Mouse (Mus musculus): ENCODE measurements around the gene Plcl1.
A peak's percentile ranks its signal among the peaks of the same experiment; 100 is the strongest.

GRCm38 (mm10) chr1:55755742-55756141 is 350.0 kb downstream of the Plcl1 start:
- TF ChIP-seq CTCF (IDR thresholded peaks at IDR 0.05; ENCODE audit: control insufficient read depth, insufficient read depth, insufficient read length): peak; percentile 66
- TF ChIP-seq MAX (IDR thresholded peaks at IDR 0.05): no peak
- TF ChIP-seq USF1 (IDR thresholded peaks at IDR 0.05; ENCODE audit: low read depth): no peak
- no peak for TF ChIP-seq FOSL1 (IDR thresholded peaks at IDR 0.05; ENCODE audit: insufficient read depth, low read length, poor library complexity, severe bottlenecking)
- TF ChIP-seq MYOD1 (IDR thresholded peaks at IDR 0.05; ENCODE audit: control insufficient read depth, insufficient read length, low read depth): no peak
- no peak for TF ChIP-seq CEBPB (IDR thresholded peaks at IDR 0.05; ENCODE audit: low read depth)
- no peak for TF ChIP-seq MYOG (IDR thresholded peaks at IDR 0.05; ENCODE audit: control insufficient read depth, extremely low read depth, insufficient read length)
